11 mouse cellular contexts compared by ENCODE assay signal in genomic region chr3:70406571-70406970, GRCm38 (mm10).
A peak's percentile ranks its signal among the peaks of the same experiment; 100 is the strongest.
DNase-seq lines count a peak whose midpoint lies in the region; ATAC-seq and TF ChIP-seq lines count a peak whose summit lies in the region.
"Had no signal": no experiment of that assay in that cellular context is flagged by ENCODE, and none has a peak within 500 bp of the region (broad histone marks: within the 10 kb centered on the region; RNA-seq: fewer than 3 reads in every experiment).

No protein-coding gene starts in this region.

- peak; percentile 28 for TF ChIP-seq CTCF in heart, postnatal 0 days (IDR thresholded peaks at IDR 0.05; ENCODE audit: low read depth)
- peak; percentile 46 for TF ChIP-seq CTCF in lung, postnatal 0 days (IDR thresholded peaks at IDR 0.05)

- H3K27ac ChIP-seq in heart, postnatal 0 days (ENCODE audit: low read depth), result no peak overlapping the region
- H3K27ac ChIP-seq in heart, embryonic 12.5 days (ENCODE audit: poor library complexity, severe bottlenecking), result no peak overlapping the region
- no peak overlapping the region for H3K27ac ChIP-seq in lung, postnatal 0 days (ENCODE audit: low read length)
- H3K27ac ChIP-seq: liver, embryonic 14.5 days; midbrain, embryonic 12.5 days had no signal

- no peaks in the 10 kb centered on the region for H3K27me3 ChIP-seq in heart, postnatal 0 days (ENCODE audit: control insufficient read depth, insufficient read depth, low read length)
- H3K27me3 ChIP-seq in heart, embryonic 12.5 days (replicated peaks), result no peaks in the 10 kb centered on the region
- no peaks in the 10 kb centered on the region for H3K27me3 ChIP-seq in lung, postnatal 0 days (replicated peaks; ENCODE audit: insufficient read depth, low read length)
- H3K27me3 ChIP-seq: midbrain, embryonic 12.5 days had no signal

- H3K4me2 ChIP-seq in heart, postnatal 0 days (ENCODE audit: low read depth, low read length), result no peak overlapping the region
- H3K4me2 ChIP-seq in heart, embryonic 12.5 days, result no peak overlapping the region
- H3K4me2 ChIP-seq in lung, postnatal 0 days (replicated peaks; ENCODE audit: low read depth, low read length), result no peak overlapping the region
- H3K4me2 ChIP-seq: midbrain, embryonic 12.5 days had no signal

- WGBS in heart, postnatal 0 days, result 74% methylated on average over 1 of the region's 1 CpGs
- WGBS in heart, embryonic 12.5 days, result 74% methylated on average over 1 of the region's 1 CpGs
- WGBS in lung, postnatal 0 days, result 88% methylated on average over 1 of the region's 1 CpGs

- ATAC-seq in heart, postnatal 0 days (ENCODE audit: insufficient read depth, low read depth), result no peak
- ATAC-seq in heart, embryonic 12.5 days (ENCODE audit: insufficient number of reproducible peaks, low FRiP score), result no peak
- ATAC-seq in lung, postnatal 0 days, result no peak
- ATAC-seq in activated CD4-positive, CD25-positive, alpha-beta regulatory T cell, adult 4 months, result no peak

- H3K4me3 ChIP-seq in heart, postnatal 0 days (ENCODE audit: low read depth, low read length), result no peak overlapping the region
- no peak overlapping the region for H3K4me3 ChIP-seq in heart, embryonic 12.5 days
- H3K4me3 ChIP-seq in lung, postnatal 0 days (ENCODE audit: low read depth, low read length), result no peak overlapping the region
- H3K4me3 ChIP-seq: midbrain, embryonic 12.5 days had no signal

- no peak for TF ChIP-seq EP300 in heart, postnatal 0 days (IDR thresholded peaks at IDR 0.05; ENCODE audit: low read depth)
- TF ChIP-seq EP300 in lung, postnatal 0 days (IDR thresholded peaks at IDR 0.05), result no peak

- H3K4me1 ChIP-seq in heart, postnatal 0 days (ENCODE audit: control insufficient read depth, insufficient read depth), result no peaks in the 10 kb centered on the region
- no peaks in the 10 kb centered on the region for H3K4me1 ChIP-seq in heart, embryonic 12.5 days (replicated peaks)
- H3K4me1 ChIP-seq in lung, postnatal 0 days (ENCODE audit: insufficient read depth, low read depth, low read length), result no peaks in the 10 kb centered on the region
- H3K4me1 ChIP-seq: midbrain, embryonic 12.5 days had no signal

- no peak overlapping the region for H3K9ac ChIP-seq in heart, postnatal 0 days (replicated peaks; ENCODE audit: low read depth, low read length)
- H3K9ac ChIP-seq in heart, embryonic 12.5 days, result no peak overlapping the region
- H3K9ac ChIP-seq in lung, postnatal 0 days (replicated peaks; ENCODE audit: low read depth), result no peak overlapping the region
- H3K9ac ChIP-seq: liver, embryonic 14.5 days; midbrain, embryonic 12.5 days had no signal

- H3K9me3 ChIP-seq in heart, postnatal 0 days (replicated peaks; ENCODE audit: control insufficient read depth, low read length), result no peaks in the 10 kb centered on the region; the same call in 1 of the 2 replicates
- no peaks in the 10 kb centered on the region for H3K9me3 ChIP-seq in heart, embryonic 12.5 days (replicated peaks)
- no peaks in the 10 kb centered on the region for H3K9me3 ChIP-seq in lung, postnatal 0 days (ENCODE audit: low read length)
- H3K9me3 ChIP-seq: midbrain, embryonic 12.5 days had no signal

- no peaks in the 10 kb centered on the region for H3K36me3 ChIP-seq in heart, postnatal 0 days (replicated peaks; ENCODE audit: control insufficient read depth, insufficient read depth, low read length)
- H3K36me3 ChIP-seq in heart, embryonic 12.5 days, result no peaks in the 10 kb centered on the region
- H3K36me3 ChIP-seq in lung, postnatal 0 days (ENCODE audit: insufficient read depth, low read length), result no peaks in the 10 kb centered on the region
- H3K36me3 ChIP-seq: midbrain, embryonic 12.5 days had no signal

- no peak for DNase-seq in heart, postnatal 0 days (ENCODE audit: low spot score)
- DNase-seq in lung, postnatal 0 days (ENCODE audit: low spot score), result no peak
- DNase-seq in lung, postnatal 4 days, result no peak
- peak; percentile 11 for DNase-seq in NIH3T3 (ENCODE audit: low read depth)
- peak; percentile 1 for DNase-seq in lung, postnatal 14 days
- DNase-seq: cerebellum, adult 2 months; thymus, postnatal 36 days had no signal

Comparison
In these comparisons a context has a peak if more than half of its experiments do, and no peak if none do; other contexts are left out.
1. DNase-seq: peak in NIH3T3 (single experiment) and lung, postnatal 14 days (single experiment); none in heart, postnatal 0 days (single experiment), lung, postnatal 0 days (single experiment) and lung, postnatal 4 days (0 of 2).